Mouse (Mus musculus) large intestine, adult 2 months (tissue): ENCODE measurements at regions not wholly inside any gene's neighbourhood (a gene's known extent, or its start where the extent isn't known, plus 50 kb on each side); places are given as distances from the start of the nearest gene placed in this dataset.

Experiments
- DNase-seq: peaks from one replicate; pipeline ENCODE4 v3.0.0-alpha.2; 2012; ENCODE audit warnings: low read depth, low spot score
- WGBS: fragments of 180-500 bp; shearing (Covaris S2); methylation state at CpG from one replicate; pipeline ENCODE4 v1.1.7; 2018; 5-methylcytosine and 5-hydroxymethylcytosine counted together

DNA sequence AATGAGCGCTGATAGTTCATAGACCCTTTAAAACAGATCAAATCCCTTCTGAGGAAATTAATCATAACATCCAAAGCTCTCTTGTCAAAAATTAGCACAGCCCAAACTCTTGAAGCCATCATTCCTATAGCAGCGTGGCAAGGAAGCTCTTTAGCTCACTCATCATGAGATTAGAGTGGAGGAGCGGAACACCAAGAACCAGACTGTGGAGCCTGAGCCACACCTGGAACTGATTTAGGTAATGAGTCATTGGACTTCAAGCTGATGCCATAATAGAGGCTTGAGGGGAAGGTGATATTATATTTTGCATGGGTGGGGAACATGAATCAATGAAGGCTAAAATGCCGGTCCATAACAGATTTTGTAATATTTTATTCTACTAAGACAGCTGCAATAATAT is 52.2 kb upstream of the Cxxc4 start:
- no peak for DNase-seq
- WGBS, result 87% methylated on average over 4 of the region's 4 CpGs
